ENCODE assay signal across 7 mouse cellular contexts in genomic region chr17:83889691-83890372, GRCm38 (mm10). TPM values are rescaled to one million over a fixed set of nuclear protein-coding genes. Genes with fewer than 3 reads are reported as not detected.
DNase-seq lines count a peak whose midpoint lies in the region; ATAC-seq and TF ChIP-seq lines count a peak whose summit lies in the region.

No protein-coding gene starts in this region.

- no peaks in the 10 kb centered on the region for H3K9me3 ChIP-seq in liver, embryonic 11.5 days (ENCODE audit: control insufficient read depth, low read length)
- no peaks in the 10 kb centered on the region for H3K9me3 ChIP-seq in liver, postnatal 0 days (ENCODE audit: low read length)
- H3K9me3 ChIP-seq in embryonic facial prominence, embryonic 11.5 days (replicated peaks; ENCODE audit: control insufficient read depth, low read length): no peaks in the 10 kb centered on the region
- H3K9me3 ChIP-seq in hindbrain, embryonic 15.5 days: no peaks in the 10 kb centered on the region
- H3K9me3 ChIP-seq in midbrain, postnatal 0 days (ENCODE audit: low read length): no peaks in the 10 kb centered on the region

- H3K4me2 ChIP-seq in liver, embryonic 11.5 days: no peak overlapping the region
- no peak overlapping the region for H3K4me2 ChIP-seq in liver, postnatal 0 days (ENCODE audit: low read depth, low read length)
- H3K4me2 ChIP-seq in embryonic facial prominence, embryonic 11.5 days (ENCODE audit: low read depth, low read length): no peak overlapping the region
- no peak overlapping the region for H3K4me2 ChIP-seq in hindbrain, embryonic 15.5 days
- no peak overlapping the region for H3K4me2 ChIP-seq in midbrain, postnatal 0 days (ENCODE audit: low read depth, low read length, poor library complexity, severe bottlenecking)

- no peaks in the 10 kb centered on the region for H3K27me3 ChIP-seq in liver, embryonic 11.5 days (replicated peaks; ENCODE audit: control insufficient read depth, insufficient read depth, low read length)
- no peaks in the 10 kb centered on the region for H3K27me3 ChIP-seq in liver, postnatal 0 days (ENCODE audit: insufficient read depth, low read length)
- H3K27me3 ChIP-seq in embryonic facial prominence, embryonic 11.5 days (ENCODE audit: control insufficient read depth, insufficient read depth, low read length): no peaks in the 10 kb centered on the region
- no peaks in the 10 kb centered on the region for H3K27me3 ChIP-seq in hindbrain, embryonic 15.5 days
- H3K27me3 ChIP-seq in midbrain, postnatal 0 days (ENCODE audit: insufficient read depth, low read length): no peaks in the 10 kb centered on the region

- no peak for TF ChIP-seq EP300 in liver, postnatal 0 days (IDR thresholded peaks at IDR 0.05; ENCODE audit: low read depth)

- DNase-seq in liver, embryonic 11.5 days (ENCODE audit: low spot score): no peak
- DNase-seq in liver, postnatal 0 days: no peak
- peak; percentile 19 for DNase-seq in embryonic facial prominence, embryonic 11.5 days (ENCODE audit: low spot score)
- peak; percentile 43 to 47 for DNase-seq in left cerebral cortex, postnatal 14 days (ENCODE audit: low spot score in 2 of 2)
- DNase-seq in midbrain, postnatal 0 days (ENCODE audit: low spot score): peak; percentile 87
- DNase-seq in natural killer cell, adult 2 months (ENCODE audit: low spot score in 2 of 2): no peak

- intact Hi-C loops in left cerebral cortex, postnatal 14 days (cut with DNase I): no loop called here

- H3K36me3 ChIP-seq in liver, embryonic 11.5 days (ENCODE audit: control insufficient read depth, insufficient read depth, low read length): no peaks in the 10 kb centered on the region
- no peaks in the 10 kb centered on the region for H3K36me3 ChIP-seq in liver, postnatal 0 days (replicated peaks; ENCODE audit: insufficient read depth, low read length)
- no peaks in the 10 kb centered on the region for H3K36me3 ChIP-seq in embryonic facial prominence, embryonic 11.5 days (replicated peaks; ENCODE audit: control insufficient read depth, insufficient read depth, low read depth, low read length)
- H3K36me3 ChIP-seq in hindbrain, embryonic 15.5 days: no peaks in the 10 kb centered on the region
- no peaks in the 10 kb centered on the region for H3K36me3 ChIP-seq in midbrain, postnatal 0 days (ENCODE audit: insufficient read depth, low read length)

- ATAC-seq in liver, embryonic 11.5 days (replicated peaks; ENCODE audit: low FRiP score): no peak
- ATAC-seq in liver, postnatal 0 days: no peak
- no peak for ATAC-seq in embryonic facial prominence, embryonic 11.5 days (replicated peaks; ENCODE audit: insufficient number of reproducible peaks, low FRiP score, low TSS enrichment, low read depth)
- peak; percentile 88 for ATAC-seq in hindbrain, embryonic 15.5 days (ENCODE audit: low FRiP score, low read depth)
- ATAC-seq in midbrain, postnatal 0 days (ENCODE audit: low FRiP score): peak; percentile 83

- peak overlapping the region; percentile 64 for H3K27ac ChIP-seq in liver, embryonic 11.5 days (ENCODE audit: low read depth, low read length)
- no peak overlapping the region for H3K27ac ChIP-seq in liver, postnatal 0 days (ENCODE audit: low read depth)
- H3K27ac ChIP-seq in embryonic facial prominence, embryonic 11.5 days (replicated peaks; ENCODE audit: low read depth, low read length): no peak overlapping the region
- H3K27ac ChIP-seq in hindbrain, embryonic 15.5 days (replicated peaks): peak overlapping the region; percentile 58
- H3K27ac ChIP-seq in midbrain, postnatal 0 days (ENCODE audit: low read depth, low read length): peak overlapping the region; percentile 44; the same call in 1 of the 2 replicates

- 59% methylated on average over 13 of the region's 13 CpGs for WGBS in liver, embryonic 11.5 days
- 71% methylated on average over 13 of the region's 13 CpGs for WGBS in liver, postnatal 0 days (ENCODE audit: insufficient replicate concordance)
- WGBS in embryonic facial prominence, embryonic 11.5 days: 57% methylated on average over 13 of the region's 13 CpGs
- 40% methylated on average over 13 of the region's 13 CpGs for WGBS in hindbrain, embryonic 15.5 days
- WGBS in midbrain, postnatal 0 days: 63% methylated on average over 13 of the region's 13 CpGs

- H3K9ac ChIP-seq in liver, embryonic 11.5 days (ENCODE audit: low read depth, low read length): 0 out of 2 replicates have a peak overlapping the region, but pooled peaks have one; percentile 12
- H3K9ac ChIP-seq in liver, postnatal 0 days (replicated peaks): no peak overlapping the region
- H3K9ac ChIP-seq in embryonic facial prominence, embryonic 11.5 days (replicated peaks; ENCODE audit: low read length): no peak overlapping the region
- H3K9ac ChIP-seq in hindbrain, embryonic 15.5 days: no peak overlapping the region
- H3K9ac ChIP-seq in midbrain, postnatal 0 days (replicated peaks; ENCODE audit: low read length, poor library complexity, severe bottlenecking): no peak overlapping the region

- no peak for TF ChIP-seq CTCF in liver, postnatal 0 days (IDR thresholded peaks at IDR 0.05; ENCODE audit: low read depth)
- TF ChIP-seq CTCF in midbrain, postnatal 0 days (IDR thresholded peaks at IDR 0.05): no peak

- peaks cover 6% of the 10 kb centered on the region; the same call in 1 of the 2 replicates for H3K4me1 ChIP-seq in liver, embryonic 11.5 days (replicated peaks; ENCODE audit: control insufficient read depth, insufficient read depth, low read length)
- H3K4me1 ChIP-seq in liver, postnatal 0 days (ENCODE audit: insufficient read depth): no peaks in the 10 kb centered on the region
- no peaks in the 10 kb centered on the region for H3K4me1 ChIP-seq in embryonic facial prominence, embryonic 11.5 days (ENCODE audit: control insufficient read depth, insufficient read depth, low read length)
- peaks cover 20% of the 10 kb centered on the region; the same call in 1 of the 2 replicates for H3K4me1 ChIP-seq in hindbrain, embryonic 15.5 days (replicated peaks)
- H3K4me1 ChIP-seq in midbrain, postnatal 0 days (ENCODE audit: insufficient read depth, low read length): no peaks in the 10 kb centered on the region

- H3K4me3 ChIP-seq in liver, embryonic 11.5 days (ENCODE audit: low read depth, low read length): no peak overlapping the region
- H3K4me3 ChIP-seq in liver, postnatal 0 days (ENCODE audit: low read depth, low read length): no peak overlapping the region
- no peak overlapping the region for H3K4me3 ChIP-seq in embryonic facial prominence, embryonic 11.5 days (ENCODE audit: low read depth, low read length)
- no peak overlapping the region for H3K4me3 ChIP-seq in hindbrain, embryonic 15.5 days
- H3K4me3 ChIP-seq in midbrain, postnatal 0 days (ENCODE audit: low read depth, low read length): no peak overlapping the region

RNA-seq across cellular contexts. Expression of gene Haao, which starts 42.1 kb away (rescaled TPM):
- 4.3 and 4.8 TPM in 2 replicates for polyA plus RNA-seq in liver, embryonic 11.5 days (2014; fragmentation: Nextera tagmentation; extraction: Ambion mirVana)
- 93.3 and 104 TPM in 2 replicates for polyA plus RNA-seq in liver, postnatal 0 days (2015; fragmentation: Nextera tagmentation; extraction: Ambion mirVana)
- polyA plus RNA-seq in embryonic facial prominence, embryonic 11.5 days (2014; fragmentation: Nextera tagmentation; extraction: Ambion mirVana): 0.31 and 0.39 TPM in 2 replicates
- polyA plus RNA-seq in hindbrain, embryonic 15.5 days (2015; fragmentation: Nextera tagmentation; extraction: Ambion mirVana): 0.10 and 0.29 TPM in 2 replicates
- under 1 TPM in 1 of 2 experiments, not detected in 1; 0.36 TPM for total RNA-seq in left cerebral cortex, postnatal 14 days (2021)
- not detected in 2 replicates for total RNA-seq in midbrain, postnatal 0 days (2014; rRNA removed)
- 0.23 and 0.56 TPM in 2 replicates for polyA plus RNA-seq in midbrain, postnatal 0 days (2015; fragmentation: Nextera tagmentation; extraction: Ambion mirVana)

Comparison
In these comparisons a context has a peak if more than half of its experiments do, and no peak if none do; other contexts are left out.
1. H3K27ac ChIP-seq: peak in liver, embryonic 11.5 days (single experiment), hindbrain, embryonic 15.5 days (single experiment) and midbrain, postnatal 0 days (single experiment); none in liver, postnatal 0 days (single experiment) and embryonic facial prominence, embryonic 11.5 days (single experiment).
2. RNA of gene Haao, which starts 42.1 kb away (polyA plus RNA-seq): 93.3 to 104 TPM in liver, postnatal 0 days; 4.3 to 4.8 TPM in liver, embryonic 11.5 days, 0.31 to 0.39 TPM in embryonic facial prominence, embryonic 11.5 days, 0.23 to 0.56 TPM in midbrain, postnatal 0 days and 0.10 to 0.29 TPM in hindbrain, embryonic 15.5 days; every median in the first group is over 10 times any median in the second.
3. ATAC-seq: peak in hindbrain, embryonic 15.5 days (single experiment) and midbrain, postnatal 0 days (single experiment); none in liver, embryonic 11.5 days (single experiment), liver, postnatal 0 days (single experiment) and embryonic facial prominence, embryonic 11.5 days (single experiment).
4. DNase-seq: peak in embryonic facial prominence, embryonic 11.5 days (single experiment), left cerebral cortex, postnatal 14 days (2 of 2) and midbrain, postnatal 0 days (single experiment); none in liver, embryonic 11.5 days (single experiment), liver, postnatal 0 days (single experiment) and natural killer cell, adult 2 months (0 of 2).